In genomic region chr10:94970221-94970620, GRCm38 (mm10) we compare ENCODE assay signal across 13 mouse cellular contexts.
"Had no signal": no experiment of that assay in that cellular context is flagged by ENCODE, and none has a peak within 500 bp of the region (broad histone marks: within the 10 kb centered on the region; RNA-seq: fewer than 3 reads in every experiment).

No protein-coding gene starts in this region.

- H3K27ac ChIP-seq: intestine, embryonic 15.5 days; limb, embryonic 12.5 days; liver, embryonic 13.5 days; midbrain, embryonic 12.5 days; neural tube, embryonic 13.5 days had no signal

- H3K4me2 ChIP-seq: intestine, embryonic 15.5 days; limb, embryonic 12.5 days; liver, embryonic 13.5 days; midbrain, embryonic 12.5 days; neural tube, embryonic 13.5 days had no signal

- H3K4me1 ChIP-seq: intestine, embryonic 15.5 days; limb, embryonic 12.5 days; midbrain, embryonic 12.5 days; neural tube, embryonic 13.5 days had no signal

- H3K4me3 ChIP-seq: intestine, embryonic 15.5 days; limb, embryonic 12.5 days; liver, embryonic 13.5 days; midbrain, embryonic 12.5 days; neural tube, embryonic 13.5 days had no signal

- H3K27me3 ChIP-seq: intestine, embryonic 15.5 days; limb, embryonic 12.5 days; liver, embryonic 13.5 days; midbrain, embryonic 12.5 days; neural tube, embryonic 13.5 days had no signal

- H3K36me3 ChIP-seq: intestine, embryonic 15.5 days; limb, embryonic 12.5 days; liver, embryonic 13.5 days; midbrain, embryonic 12.5 days; neural tube, embryonic 13.5 days had no signal

- H3K9ac ChIP-seq: intestine, embryonic 15.5 days; limb, embryonic 12.5 days; liver, embryonic 13.5 days; liver, postnatal 0 days; midbrain, embryonic 12.5 days; neural tube, embryonic 13.5 days had no signal

- ATAC-seq: intestine, embryonic 15.5 days; liver, postnatal 0 days; midbrain, embryonic 16.5 days had no signal

- DNase-seq: kidney, adult 18-20 months; kidney, postnatal 10 days; layer of hippocampus, postnatal 36 days; liver; liver, embryonic 13.5 days; liver, postnatal 0 days; retina, postnatal 1 day; thymus, postnatal 4 days had no signal

- H3K9me3 ChIP-seq: intestine, embryonic 15.5 days; limb, embryonic 12.5 days; liver, embryonic 13.5 days; neural tube, embryonic 13.5 days had no signal
